ENCODE assay signal across 8 mouse cellular contexts in the genomic region with DNA sequence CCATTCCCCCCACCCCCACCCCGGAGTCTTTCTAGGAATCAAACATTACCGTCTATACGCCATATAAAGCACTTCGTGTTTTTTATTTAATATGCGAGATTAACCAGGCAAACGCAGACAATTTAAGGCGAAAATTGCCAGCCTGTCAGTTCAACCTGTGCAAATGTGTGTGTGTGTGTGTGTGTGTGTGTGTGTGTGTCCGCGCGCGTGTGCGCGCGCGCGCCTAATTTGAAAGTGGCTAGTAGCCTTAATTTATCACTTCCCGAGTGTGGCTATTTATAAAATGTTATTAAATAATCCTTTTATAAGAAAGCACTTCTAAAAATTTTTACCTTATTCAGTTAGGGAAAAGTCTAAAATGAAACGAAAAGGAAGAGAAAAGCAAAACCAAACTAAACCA.
DNase-seq lines count a peak whose midpoint lies in the region; ATAC-seq lines count a peak whose summit lies in the region.

No protein-coding gene starts in this region.

- 3% methylated on average over 18 of the region's 18 CpGs for WGBS in liver, embryonic 11.5 days
- WGBS in forebrain, embryonic 12.5 days: 2% methylated on average over 18 of the region's 18 CpGs
- WGBS in intestine, embryonic 15.5 days: 5% methylated on average over 18 of the region's 18 CpGs
- 2% methylated on average over 18 of the region's 18 CpGs for WGBS in neural tube, embryonic 12.5 days

- H3K4me3 ChIP-seq in liver, embryonic 11.5 days (ENCODE audit: low read depth, low read length): 0 out of 2 replicates have a peak overlapping the region, but pooled peaks have one; percentile 6
- peak overlapping the region; percentile 24; the same call in 1 of the 2 replicates for H3K4me3 ChIP-seq in forebrain, embryonic 12.5 days (replicated peaks)
- H3K4me3 ChIP-seq in intestine, embryonic 15.5 days (replicated peaks): no peak overlapping the region
- H3K4me3 ChIP-seq in neural tube, embryonic 12.5 days: no peak overlapping the region

- H3K9me3 ChIP-seq in liver, embryonic 11.5 days (ENCODE audit: control insufficient read depth, low read length): no peaks in the 10 kb centered on the region
- H3K9me3 ChIP-seq in forebrain, embryonic 12.5 days: 0 out of 2 replicates have a peak, but pooled peaks cover 6% of the 10 kb centered on the region
- H3K9me3 ChIP-seq in intestine, embryonic 15.5 days: no peaks in the 10 kb centered on the region
- no peaks in the 10 kb centered on the region for H3K9me3 ChIP-seq in neural tube, embryonic 12.5 days

- H3K27me3 ChIP-seq in liver, embryonic 11.5 days (replicated peaks; ENCODE audit: control insufficient read depth, insufficient read depth, low read length): peaks cover 66% of the 10 kb centered on the region
- H3K27me3 ChIP-seq in forebrain, embryonic 12.5 days: peaks cover 93% of the 10 kb centered on the region
- H3K27me3 ChIP-seq in intestine, embryonic 15.5 days (replicated peaks): peaks cover 53% of the 10 kb centered on the region
- H3K27me3 ChIP-seq in neural tube, embryonic 12.5 days (replicated peaks): peaks cover 33% of the 10 kb centered on the region

- H3K9ac ChIP-seq in liver, embryonic 11.5 days (ENCODE audit: low read depth, low read length): no peak overlapping the region
- H3K9ac ChIP-seq in forebrain, embryonic 12.5 days: no peak overlapping the region
- no peak overlapping the region for H3K9ac ChIP-seq in intestine, embryonic 15.5 days
- H3K9ac ChIP-seq in neural tube, embryonic 12.5 days: no peak overlapping the region

- DNase-seq in liver, embryonic 11.5 days (ENCODE audit: low spot score): no peak
- DNase-seq in liver: no peak
- no peak for DNase-seq in adrenal gland, postnatal 10 days
- no peak for DNase-seq in frontal cortex, postnatal 25 days (ENCODE audit: low spot score in 2 of 2)
- no peak for DNase-seq in left cerebral cortex, adult 9 months (ENCODE audit: low spot score in 2 of 2)

- H3K27ac ChIP-seq in liver, embryonic 11.5 days (ENCODE audit: low read depth, low read length): no peak overlapping the region
- no peak overlapping the region for H3K27ac ChIP-seq in forebrain, embryonic 12.5 days
- no peak overlapping the region for H3K27ac ChIP-seq in intestine, embryonic 15.5 days
- no peak overlapping the region for H3K27ac ChIP-seq in neural tube, embryonic 12.5 days

- no peaks in the 10 kb centered on the region for H3K36me3 ChIP-seq in liver, embryonic 11.5 days (ENCODE audit: control insufficient read depth, insufficient read depth, low read length)
- H3K36me3 ChIP-seq in forebrain, embryonic 12.5 days (replicated peaks): no peaks in the 10 kb centered on the region
- H3K36me3 ChIP-seq in intestine, embryonic 15.5 days: no peaks in the 10 kb centered on the region
- H3K36me3 ChIP-seq in neural tube, embryonic 12.5 days: no peaks in the 10 kb centered on the region

- H3K4me1 ChIP-seq in liver, embryonic 11.5 days (replicated peaks; ENCODE audit: control insufficient read depth, insufficient read depth, low read length): no peaks in the 10 kb centered on the region
- peaks cover 33% of the 10 kb centered on the region for H3K4me1 ChIP-seq in forebrain, embryonic 12.5 days
- peaks cover 3% of the 10 kb centered on the region; the same call in 1 of the 2 replicates for H3K4me1 ChIP-seq in intestine, embryonic 15.5 days (replicated peaks)
- peaks cover 26% of the 10 kb centered on the region for H3K4me1 ChIP-seq in neural tube, embryonic 12.5 days

- ATAC-seq in liver, embryonic 11.5 days (replicated peaks; ENCODE audit: low FRiP score): no peak
- ATAC-seq in forebrain, embryonic 12.5 days (ENCODE audit: low FRiP score): no peak
- no peak for ATAC-seq in intestine, embryonic 15.5 days
- no peak for ATAC-seq in neural tube, embryonic 12.5 days (ENCODE audit: low FRiP score, low read depth)

- peak overlapping the region; percentile 37 for H3K4me2 ChIP-seq in liver, embryonic 11.5 days
- peak overlapping the region; percentile 51 for H3K4me2 ChIP-seq in forebrain, embryonic 12.5 days
- peak overlapping the region; percentile 39; the same call in 1 of the 2 replicates for H3K4me2 ChIP-seq in intestine, embryonic 15.5 days (replicated peaks)
- peak overlapping the region; percentile 59 for H3K4me2 ChIP-seq in neural tube, embryonic 12.5 days (replicated peaks)

Comparison
In these comparisons a context has a peak if more than half of its experiments do, and no peak if none do; other contexts are left out.
1. H3K4me3 ChIP-seq: peak in liver, embryonic 11.5 days (single experiment) and forebrain, embryonic 12.5 days (single experiment); none in intestine, embryonic 15.5 days (single experiment) and neural tube, embryonic 12.5 days (single experiment).
2. Peak in every context shown above with its lines, with median percentiles within 50 percentile points of each other: H3K4me2 ChIP-seq.